Mouse (Mus musculus) ovary, adult 2 months (tissue): ENCODE measurements around the gene Tmem222. TPM values are rescaled to one million over a fixed set of nuclear protein-coding genes. Genes with fewer than 3 reads are reported as not detected.

ENCODE experiments used
- polyA plus RNA-seq: library from polyadenylated mRNA; depleted of rRNA; stranded (reverse); fragments of >200 nt; gene quantifications from 2 replicates; pipeline ENCODE4 v1.2.3, GENCODE M21; 2012; rRNA removed

The Tmem222 gene
- 93.5 and 104 TPM in 2 replicates for polyA plus RNA-seq

DNA sequence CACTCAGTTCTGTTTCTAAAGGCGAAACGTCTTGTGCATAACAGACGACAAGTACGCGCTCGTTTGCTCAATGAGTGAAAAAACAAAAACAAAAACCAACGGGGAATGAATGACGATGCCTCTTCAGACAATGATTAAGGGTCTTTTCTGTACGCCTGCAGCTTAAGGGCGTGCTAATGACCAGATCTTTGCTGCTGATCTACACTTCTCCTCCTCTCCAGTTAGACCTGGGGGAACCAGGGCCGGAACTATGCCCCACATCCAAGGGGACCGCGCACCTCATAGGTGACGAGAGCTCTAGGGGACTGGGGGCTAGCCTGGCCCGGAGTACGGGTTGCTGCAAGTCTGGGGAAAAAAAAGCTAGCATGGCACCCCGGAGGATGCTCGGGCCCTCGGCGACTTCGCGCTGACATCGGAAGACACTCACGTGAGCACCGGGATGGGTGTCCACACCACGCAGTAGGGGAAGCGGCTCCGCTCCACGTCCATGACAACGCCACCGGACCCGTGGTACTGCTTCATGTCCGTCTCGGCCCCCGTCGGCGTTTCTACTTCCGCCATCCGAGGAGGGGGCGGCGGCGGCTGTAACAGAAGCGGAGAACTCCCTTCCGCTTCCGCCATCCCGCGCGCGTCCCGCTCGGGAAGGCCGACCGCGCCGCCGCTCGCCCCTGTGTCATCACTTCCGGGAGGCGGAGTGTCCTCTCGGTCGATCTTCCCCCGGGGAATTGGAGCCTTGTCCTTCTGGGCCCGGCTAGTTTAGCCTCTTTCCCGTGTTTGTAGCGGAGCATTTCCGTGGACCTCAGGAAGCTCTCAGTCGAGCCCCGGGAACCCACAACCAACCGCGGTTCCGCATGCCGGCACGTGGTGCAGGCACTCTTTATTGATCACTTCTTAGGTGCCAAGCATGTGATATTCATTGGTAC lies at the start of gene Tmem222:
Gene Tmem222 (minus strand): TSS at position 689 of the 923 bp plus-strand sequence.

DNA sequence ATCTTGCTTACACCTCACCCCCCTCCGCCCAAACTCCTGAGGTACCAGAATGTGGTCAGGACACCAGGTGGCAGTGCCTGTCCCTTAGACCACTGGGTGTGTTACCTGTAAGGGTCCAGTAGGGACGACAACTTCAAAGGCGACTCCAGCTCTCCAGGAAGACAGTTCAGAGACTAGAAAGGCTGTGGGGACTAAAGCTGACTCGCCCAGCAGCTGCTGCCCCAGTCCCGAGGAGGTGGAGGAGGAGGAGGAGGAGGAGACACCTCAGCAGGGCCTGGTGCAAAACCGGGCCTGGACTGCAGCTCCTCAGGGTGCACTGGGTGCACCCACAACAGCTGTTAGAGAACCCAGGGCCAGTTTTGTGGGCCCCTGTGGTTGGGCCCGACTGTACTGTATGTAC lies 14.7 kb downstream of the Tmem222 start, which contains the start of gene Sytl1:
Gene Sytl1 (minus strand): TSS at position 232 of the 400 bp plus-strand sequence.

DNA sequence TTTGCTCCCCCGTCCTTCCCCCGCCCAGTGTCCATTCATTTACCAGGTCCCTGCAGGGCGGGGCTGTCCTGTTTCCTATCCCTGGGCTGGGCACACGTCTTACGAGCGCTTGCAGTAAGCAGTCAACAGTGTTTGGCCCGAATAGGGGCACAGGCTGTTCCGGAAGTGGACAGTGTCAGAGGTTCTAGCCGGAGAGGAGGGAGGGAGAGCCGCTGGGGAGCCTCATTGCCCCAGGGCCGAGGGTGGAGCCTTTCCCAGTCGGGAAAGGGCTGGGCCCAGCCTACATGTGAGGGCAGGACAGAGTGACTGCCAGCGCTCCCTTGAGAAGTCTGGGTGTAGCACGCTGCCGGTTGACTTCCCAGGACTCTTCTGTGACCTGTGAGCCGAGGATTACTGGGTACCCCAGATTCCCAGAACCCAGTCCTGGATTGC lies 37.1 kb downstream of the Tmem222 start, which contains the start of gene Map3k6:
Gene Map3k6 (plus strand): TSS at position 329 of the 432 bp plus-strand sequence.

Other genes with a start within 250 kb of the Tmem222 start
- 60.3 and 80.2 TPM in 2 replicates for gene Wasf2, start 147.3 kb downstream of the Tmem222 start, polyA plus RNA-seq
- gene Cd164l2, start 65.7 kb downstream of the Tmem222 start, polyA plus RNA-seq, result 16.8 and 26.0 TPM in 2 replicates
- 8.7 and 10.4 TPM in 2 replicates for gene Gpr3, start 65.3 kb downstream of the Tmem222 start, polyA plus RNA-seq
- gene Map3k6, start 37.0 kb downstream of the Tmem222 start, polyA plus RNA-seq, result 18.8 and 19.6 TPM in 2 replicates
- 12.0 and 13.7 TPM in 2 replicates for gene Sytl1, start 14.7 kb downstream of the Tmem222 start, polyA plus RNA-seq
- 62.7 and 68.1 TPM in 2 replicates for gene Wdtc1, start 75.7 kb upstream of the Tmem222 start, polyA plus RNA-seq
- 55.8 and 58.3 TPM in 2 replicates for gene Slc9a1, start 91.9 kb upstream of the Tmem222 start, polyA plus RNA-seq
- 15.6 and 17.0 TPM in 2 replicates for gene Tent5b, start 202.3 kb upstream of the Tmem222 start, polyA plus RNA-seq
- gene Trnp1, start 220.8 kb upstream of the Tmem222 start, polyA plus RNA-seq, result 2.5 and 3.1 TPM in 2 replicates
- gene Kdf1, start 241.2 kb upstream of the Tmem222 start, polyA plus RNA-seq, result 10.6 and 11.2 TPM in 2 replicates